In genomic region chr7:128062456-128062855, GRCm38 (mm10) we compare ENCODE assay signal across 19 mouse cellular contexts. TPM values are rescaled to one million over a fixed set of nuclear protein-coding genes. Genes with fewer than 3 reads are reported as not detected.
DNase-seq lines count a peak whose midpoint lies in the region; ATAC-seq lines count a peak whose summit lies in the region.
"Had no signal": no experiment of that assay in that cellular context is flagged by ENCODE, and none has a peak within 500 bp of the region (broad histone marks: within the 10 kb centered on the region; RNA-seq: fewer than 3 reads in every experiment).

Gene Itgam, plus strand, starts transcription at chr7:128062640.
Gene Gm49368, plus strand, starts transcription at chr7:128062683.

- no peak within 1 kb of the TSS for H3K9ac ChIP-seq in liver, embryonic 16.5 days (ENCODE audit: low read depth, low read length)
- H3K9ac ChIP-seq in liver, embryonic 11.5 days (ENCODE audit: low read depth, low read length): no peak within 1 kb of the TSS
- H3K9ac ChIP-seq: forebrain, postnatal 0 days; lung, embryonic 14.5 days; midbrain, embryonic 15.5 days had no signal

- no peak for DNase-seq in liver, embryonic 11.5 days (ENCODE audit: low spot score)
- DNase-seq in CD4-positive helper T cell, adult 2 months (ENCODE audit: low read depth, low spot score): peak; percentile 42
- DNase-seq in brain, adult 2 months (ENCODE audit: low read depth, low spot score): peak; percentile 11
- peak; percentile 60 for DNase-seq in naive thymus-derived CD4-positive, alpha-beta T cell, adult 2 months (ENCODE audit: low read depth)
- no peak for DNase-seq in kidney, postnatal 25 days
- DNase-seq in c-Kit-positive CD71-positive TER-119-positive erythroid progenitor cells, embryonic 14.5 days (ENCODE audit: low spot score): no peak
- DNase-seq in adrenal gland, postnatal 10 days: no peak
- DNase-seq: adrenal gland, adult 2 months; embryo, embryonic 11 days; forebrain, postnatal 0 days; heart, postnatal 10 days; lung, embryonic 14.5 days; right cerebral cortex, postnatal 25 days had no signal

- H3K9me3 ChIP-seq in liver, embryonic 16.5 days (replicated peaks; ENCODE audit: control insufficient read depth, low read length): no peaks in the 10 kb centered on the region
- no peaks in the 10 kb centered on the region for H3K9me3 ChIP-seq in liver, embryonic 11.5 days (ENCODE audit: control insufficient read depth, low read length)
- H3K9me3 ChIP-seq: midbrain, embryonic 15.5 days had no signal

- no peak within 1 kb of the TSS for H3K4me2 ChIP-seq in liver, embryonic 16.5 days (ENCODE audit: low read depth, low read length)
- H3K4me2 ChIP-seq in liver, embryonic 11.5 days: no peak within 1 kb of the TSS
- H3K4me2 ChIP-seq: lung, embryonic 14.5 days; midbrain, embryonic 15.5 days had no signal

- H3K36me3 ChIP-seq in liver, embryonic 16.5 days (ENCODE audit: control insufficient read depth, insufficient read depth): no peaks in the 10 kb centered on the region
- H3K36me3 ChIP-seq in liver, embryonic 11.5 days (ENCODE audit: control insufficient read depth, insufficient read depth, low read length): no peaks in the 10 kb centered on the region
- H3K36me3 ChIP-seq: midbrain, embryonic 15.5 days had no signal

- 30% methylated on average over 7 of the region's 7 CpGs for WGBS in liver, embryonic 16.5 days (ENCODE audit: insufficient replicate concordance)
- WGBS in liver, embryonic 11.5 days: 65% methylated on average over 7 of the region's 7 CpGs

- no peaks in the 10 kb centered on the region for H3K4me1 ChIP-seq in liver, embryonic 16.5 days (ENCODE audit: control insufficient read depth, low read depth, low read length)
- no peaks in the 10 kb centered on the region for H3K4me1 ChIP-seq in liver, embryonic 11.5 days (replicated peaks; ENCODE audit: control insufficient read depth, insufficient read depth, low read length)
- H3K4me1 ChIP-seq: midbrain, embryonic 15.5 days had no signal

- H3K27me3 ChIP-seq in liver, embryonic 16.5 days (ENCODE audit: control insufficient read depth, insufficient read depth, low read depth, low read length): no peaks in the 10 kb centered on the region
- H3K27me3 ChIP-seq in liver, embryonic 11.5 days (replicated peaks; ENCODE audit: control insufficient read depth, insufficient read depth, low read length): no peaks in the 10 kb centered on the region
- H3K27me3 ChIP-seq: midbrain, embryonic 15.5 days had no signal

- peak within 1 kb of the TSS; percentile 7 for H3K4me3 ChIP-seq in liver, embryonic 16.5 days (ENCODE audit: low read depth, low read length)
- H3K4me3 ChIP-seq in liver, embryonic 11.5 days (ENCODE audit: low read depth, low read length): no peak within 1 kb of the TSS
- H3K4me3 ChIP-seq: midbrain, embryonic 15.5 days had no signal

- no peak for ATAC-seq in liver, embryonic 16.5 days (ENCODE audit: low read depth)
- ATAC-seq in liver, embryonic 11.5 days (replicated peaks; ENCODE audit: low FRiP score): no peak
- ATAC-seq: CD4-positive, CD25-positive, alpha-beta regulatory T cell, adult 4 months; forebrain, postnatal 0 days; midbrain, embryonic 15.5 days had no signal

- peak within 1 kb of the TSS; percentile 12; the same call in 1 of the 2 replicates for H3K27ac ChIP-seq in liver, embryonic 16.5 days (ENCODE audit: low read length)
- no peak within 1 kb of the TSS for H3K27ac ChIP-seq in liver, embryonic 11.5 days (ENCODE audit: low read depth, low read length)
- H3K27ac ChIP-seq: midbrain, embryonic 15.5 days had no signal

RNA-seq across cellular contexts. Expression of gene Itgam, which starts in this region (rescaled TPM):
- polyA plus RNA-seq in liver, embryonic 16.5 days (2015; fragmentation: Nextera tagmentation; extraction: Ambion mirVana): 7.1 and 7.4 TPM in 2 replicates
- 1.8 and 1.9 TPM in 2 replicates for polyA plus RNA-seq in liver, embryonic 11.5 days (2014; fragmentation: Nextera tagmentation; extraction: Ambion mirVana)
- 1 to 10 TPM; 5.4 to 5.9 TPM for total RNA-seq in adrenal gland, postnatal 10 days (2021)

RNA-seq across cellular contexts. Expression of gene Gm49368, which starts in this region (rescaled TPM):
- 0.27 TPM in 1 of 2 replicates, not detected in the other for polyA plus RNA-seq in liver, embryonic 16.5 days (2015; fragmentation: Nextera tagmentation; extraction: Ambion mirVana)
- not detected in 2 replicates for polyA plus RNA-seq in liver, embryonic 11.5 days (2014; fragmentation: Nextera tagmentation; extraction: Ambion mirVana)
- under 1 TPM in 1 of 2 experiments, not detected in 1; 0.09 TPM for total RNA-seq in adrenal gland, postnatal 10 days (2021)
- total RNA-seq: adrenal gland, adult 2 months; forebrain, postnatal 0 days; heart, postnatal 10 days had no signal
- polyA plus RNA-seq: adrenal gland, adult 2 months; CD4-positive, CD25-positive, alpha-beta regulatory T cell, adult 4 months; forebrain, postnatal 0 days; gonadal fat pad, adult 2 months; kidney, embryonic 14.5 days; lung, embryonic 14.5 days; midbrain, embryonic 15.5 days; testis, adult 2 months had no signal

Comparison
In these comparisons a context has a peak if more than half of its experiments do, and no peak if none do; other contexts are left out.
1. DNase-seq: peak in CD4-positive helper T cell, adult 2 months (single experiment), brain, adult 2 months (single experiment) and naive thymus-derived CD4-positive, alpha-beta T cell, adult 2 months (single experiment); none in liver, embryonic 11.5 days (single experiment), kidney, postnatal 25 days (0 of 2), c-Kit-positive CD71-positive TER-119-positive erythroid progenitor cells, embryonic 14.5 days (single experiment) and adrenal gland, postnatal 10 days (single experiment).